Mouse (Mus musculus) limb, embryonic 13.5 days (tissue): ENCODE data around the gene Mob3b. TPM values are rescaled to one million over a fixed set of nuclear protein-coding genes. Genes with fewer than 3 reads are reported as not detected.
A peak's percentile ranks its signal among the peaks of the same experiment; 100 is the strongest.
"Not testable (repeated sequence)": the region's sequence is repeated elsewhere in the genome, so short reads cannot be mapped to it uniquely, and the experiment has no call there.

Experiments
- ATAC-seq: fragments of 200-750 bp; cut with Nextera tagmentation; 2 replicates; pipeline ENCODE4 v1.8.0; 2017; ENCODE audit warnings: low read depth, moderate number of reproducible peaks, moderate TSS enrichment; ENCODE audit not compliant: low FRiP score
- H3K27ac ChIP-seq: fragments of 300-500 bp; sonication (generic); 2 replicates; pipeline ENCODE4 v1.5.1; 2015; ENCODE audit warnings: inconsistent platforms, mild to moderate bottlenecking, moderate library complexity
- H3K27me3 ChIP-seq: fragments of 300-500 bp; sonication (generic); 2 replicates; pipeline ENCODE4 v1.6.1; 2015; ENCODE audit warnings: mild to moderate bottlenecking, inconsistent platforms
- H3K36me3 ChIP-seq: fragments of 300-500 bp; sonication (generic); 2 replicates; pipeline ENCODE4 v1.6.1; 2015; ENCODE audit warnings: inconsistent platforms, mild to moderate bottlenecking, moderate library complexity
- H3K4me1 ChIP-seq: fragments of 300-500 bp; sonication (generic); 2 replicates; pipeline ENCODE4 v1.6.1; 2015; ENCODE audit warnings: inconsistent platforms
- H3K4me2 ChIP-seq: fragments of 300-500 bp; sonication (generic); replicated peaks from 2 replicates; pipeline ENCODE4 v1.6.1; 2015; ENCODE audit warnings: inconsistent platforms, mild to moderate bottlenecking, moderate library complexity
- H3K4me3 ChIP-seq: fragments of 300-500 bp; sonication (generic); 2 replicates; pipeline ENCODE4 v1.5.1; 2015; ENCODE audit warnings: moderate library complexity, mild to moderate bottlenecking, inconsistent platforms
- H3K9ac ChIP-seq: fragments of 300-500 bp; sonication (generic); 2 replicates; pipeline ENCODE4 v1.6.1; 2015; ENCODE audit warnings: mild to moderate bottlenecking, inconsistent platforms
- H3K9me3 ChIP-seq: fragments of 300-500 bp; sonication (generic); 2 replicates; pipeline ENCODE4 v1.6.1; 2016; ENCODE audit warnings: inconsistent platforms
- WGBS: fragments of 180-500 bp; shearing (Covaris S2); methylation state at CpG from one replicate; pipeline ENCODE4 v1.1.7; 2015; 5-methylcytosine and 5-hydroxymethylcytosine counted together
- polyA plus RNA-seq: library from polyadenylated mRNA; unstranded; fragments of >200 nt; fragmentation: Nextera tagmentation; extraction: Ambion mirVana; gene quantifications from 2 replicates; pipeline ENCODE4 v1.2.1, GENCODE M21; 2015

Gene Mob3b
- polyA plus RNA-seq, 1 experiment from 2014 or later: 13.5 TPM

DNA sequence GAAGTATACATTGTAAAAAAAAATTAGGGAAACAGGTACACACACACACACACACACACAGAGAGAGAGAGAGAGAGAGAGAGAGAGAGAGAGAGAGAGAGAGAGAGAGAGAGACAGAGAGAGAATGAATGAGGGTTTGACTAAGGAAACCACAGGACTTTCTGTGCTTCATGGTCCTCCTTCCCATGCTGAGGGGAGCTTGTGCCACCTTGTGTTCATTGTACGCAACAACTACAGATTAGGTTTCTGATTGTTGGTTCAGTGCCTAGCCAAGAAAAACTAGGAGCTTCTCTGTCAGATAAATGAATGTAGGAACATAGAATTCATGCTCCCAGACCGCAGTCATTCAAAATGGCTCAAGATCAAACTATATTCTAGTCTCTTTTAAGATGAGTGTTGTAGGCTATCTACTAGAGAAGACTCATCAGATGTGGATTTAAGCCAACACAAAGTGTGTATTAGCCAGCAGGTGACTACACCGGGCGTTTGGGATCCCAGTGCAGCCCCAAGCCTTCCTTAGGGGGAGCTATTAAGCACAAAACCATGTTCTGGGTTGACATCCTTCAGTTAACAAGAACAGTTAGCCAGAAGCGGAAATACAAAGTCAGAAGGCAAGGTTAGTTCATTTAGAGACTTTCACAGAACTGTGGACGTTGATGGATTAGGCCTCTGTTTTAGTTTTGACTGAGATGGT lies 235.0 kb downstream of the Mob3b start:
- H3K9me3 ChIP-seq: no peaks in the 10 kb centered on the region
- WGBS: 61% methylated on average over 6 of the region's 6 CpGs
- H3K27me3 ChIP-seq: no peaks in the 10 kb centered on the region
- ATAC-seq: no peak
- no peak overlapping the region for H3K4me2 ChIP-seq
- no peak overlapping the region for H3K9ac ChIP-seq
- H3K4me3 ChIP-seq: no peak overlapping the region
- no peaks in the 10 kb centered on the region for H3K4me1 ChIP-seq
- H3K36me3 ChIP-seq: no peaks in the 10 kb centered on the region
- H3K27ac ChIP-seq: no peak overlapping the region

DNA sequence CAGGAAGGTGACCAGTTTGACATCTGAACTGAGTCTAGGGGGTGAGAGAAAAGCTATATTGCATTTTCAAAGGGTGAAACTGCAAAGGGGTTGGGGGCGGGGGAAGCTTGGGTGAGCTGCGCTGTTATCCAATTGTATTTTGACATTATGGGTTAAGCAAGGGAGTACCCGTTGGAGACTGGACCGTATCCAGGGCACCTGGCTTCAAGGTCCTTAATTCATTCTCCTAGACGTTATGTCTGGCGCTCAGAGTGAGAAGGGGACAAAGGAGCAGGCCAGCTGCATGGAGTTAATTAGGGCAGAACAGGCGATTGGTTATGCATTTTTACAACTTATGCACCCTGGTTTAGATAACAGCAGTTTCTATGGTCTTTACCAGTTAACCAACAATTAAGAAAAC lies 239.9 kb downstream of the Mob3b start:
- ATAC-seq: peak; percentile 61
- Histone ChIP-seq H3K9ac (no peak overlapping the region), H3K4me2 (no peak overlapping the region), H3K27me3 (no peaks in the 10 kb centered on the region), H3K9me3 (no peaks in the 10 kb centered on the region), H3K4me1 (no peaks in the 10 kb centered on the region), H3K36me3 (no peaks in the 10 kb centered on the region), H3K27ac (no peak overlapping the region; the same call in 1 of the 2 replicates), H3K4me3 (no peak overlapping the region)
- WGBS: 22% methylated on average over 7 of the region's 7 CpGs

DNA sequence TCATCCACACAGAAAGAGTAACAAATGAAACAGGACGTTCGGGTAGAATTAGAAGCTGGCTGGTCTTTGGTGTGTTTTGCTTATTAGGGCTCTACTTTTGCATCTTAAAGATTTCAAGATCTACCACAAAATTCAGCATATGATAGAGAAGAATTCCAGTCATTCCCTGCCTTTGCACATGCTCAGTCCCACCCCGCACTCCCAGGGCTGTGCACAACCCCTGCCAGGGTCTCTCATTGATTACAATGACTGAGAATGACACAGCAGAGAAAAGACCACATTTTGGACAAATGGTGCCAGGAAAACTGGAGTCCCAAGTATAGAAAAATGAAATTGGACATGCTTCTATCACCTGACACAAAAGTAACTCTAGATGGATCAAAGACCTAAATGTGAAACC lies 245.1 kb downstream of the Mob3b start:
- Histone ChIP-seq H3K27ac (no peak overlapping the region), H3K9ac (no peak overlapping the region), H3K4me1 (peaks cover 5% of the 10 kb centered on the region; the same call in 1 of the 2 replicates), H3K36me3 (no peaks in the 10 kb centered on the region), H3K4me2 (no peak overlapping the region), H3K4me3 (no peak overlapping the region), H3K9me3 (no peaks in the 10 kb centered on the region), H3K27me3 (no peaks in the 10 kb centered on the region)
- WGBS: 77% methylated on average over 3 of the region's 3 CpGs
- ATAC-seq: no peak

DNA sequence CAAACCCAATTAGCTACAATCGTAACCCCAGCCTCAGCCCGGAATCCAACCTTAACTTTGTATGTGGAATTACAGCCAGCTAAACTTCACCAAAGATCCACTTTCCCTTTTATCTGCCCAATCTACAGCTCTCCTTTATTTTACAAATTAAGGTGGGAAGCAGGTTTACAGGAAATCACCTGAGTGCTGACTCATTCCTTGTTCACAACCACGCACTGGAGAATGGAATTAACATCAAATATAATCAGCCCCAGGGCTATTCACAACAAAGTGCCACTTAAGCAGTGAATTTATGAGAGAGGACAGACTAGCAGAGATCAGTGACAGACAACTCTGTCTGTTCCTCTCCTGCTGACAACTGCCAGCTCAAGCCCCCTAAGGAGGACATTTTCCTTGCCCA lies 245.9 kb downstream of the Mob3b start:
- ATAC-seq: no peak

DNA sequence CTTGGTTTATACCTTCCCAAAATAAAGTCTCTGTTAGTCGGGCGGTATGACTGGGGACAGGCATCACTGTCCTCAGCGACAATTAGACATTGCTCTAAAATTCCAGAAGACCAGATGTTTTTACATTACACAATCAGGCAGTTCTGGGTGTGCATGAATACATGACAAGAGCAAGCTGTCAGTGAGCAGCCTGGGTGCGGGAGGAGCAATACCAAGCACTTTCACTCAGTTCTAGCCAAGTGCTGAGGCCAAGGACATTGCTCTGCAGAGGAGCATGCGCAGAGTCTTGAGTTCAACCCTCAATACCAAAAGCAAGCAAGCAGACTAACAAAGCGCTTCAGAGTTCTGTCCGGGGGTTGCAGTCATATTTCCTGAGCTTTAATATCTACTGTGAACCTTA lies 249.2 kb downstream of the Mob3b start:
- no peak overlapping the region for H3K4me3 ChIP-seq
- H3K9ac ChIP-seq: no peak overlapping the region
- no peak overlapping the region for H3K27ac ChIP-seq
- ATAC-seq: no peak
- 90% methylated on average over 7 of the region's 7 CpGs for WGBS
- H3K4me2 ChIP-seq: no peak overlapping the region
- H3K4me1 ChIP-seq: peaks cover 5% of the 10 kb centered on the region; the same call in 1 of the 2 replicates
- no peaks in the 10 kb centered on the region for H3K27me3 ChIP-seq
- H3K36me3 ChIP-seq: no peaks in the 10 kb centered on the region
- no peaks in the 10 kb centered on the region for H3K9me3 ChIP-seq

More for the DNA sequence above, 245.9 kb downstream of the Mob3b start:
- Histone ChIP-seq H3K27ac (no peak overlapping the region), H3K4me2 (no peak overlapping the region), H3K36me3 (no peaks in the 10 kb centered on the region), H3K4me3 (no peak overlapping the region), H3K9me3 (no peaks in the 10 kb centered on the region), H3K27me3 (no peaks in the 10 kb centered on the region), H3K9ac (no peak overlapping the region), H3K4me1 (peaks cover 5% of the 10 kb centered on the region; the same call in 1 of the 2 replicates)
- 43% methylated on average over 3 of the region's 3 CpGs for WGBS

DNA sequence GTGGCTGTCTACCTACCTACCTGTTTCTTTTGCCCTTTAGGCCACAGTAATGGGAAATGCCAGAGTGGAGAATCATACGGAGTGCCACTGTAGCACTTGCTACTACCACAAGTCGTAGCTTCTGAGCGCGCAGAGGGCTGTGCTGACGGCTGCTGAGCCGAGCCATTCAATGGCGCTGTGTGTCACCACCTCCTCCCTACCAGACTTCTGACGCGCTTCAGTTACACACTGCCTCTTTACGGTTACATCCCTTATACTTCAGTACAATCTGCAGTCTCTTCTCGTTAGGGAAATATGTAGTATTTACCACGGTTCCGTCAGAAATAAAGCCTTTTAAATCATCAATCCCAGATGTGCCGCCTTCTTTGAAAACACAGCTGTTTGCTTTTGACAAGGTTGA lies 250.3 kb downstream of the Mob3b start:
- Histone ChIP-seq H3K4me1 (peaks cover 5% of the 10 kb centered on the region; the same call in 1 of the 2 replicates), H3K9ac (no peak overlapping the region), H3K27ac (no peak overlapping the region), H3K9me3 (no peaks in the 10 kb centered on the region), H3K4me3 (no peak overlapping the region), H3K36me3 (no peaks in the 10 kb centered on the region), H3K27me3 (no peaks in the 10 kb centered on the region), H3K4me2 (peak overlapping the region; percentile 32)
- 32% methylated on average over 14 of the region's 14 CpGs for WGBS
- ATAC-seq: no peak

DNA sequence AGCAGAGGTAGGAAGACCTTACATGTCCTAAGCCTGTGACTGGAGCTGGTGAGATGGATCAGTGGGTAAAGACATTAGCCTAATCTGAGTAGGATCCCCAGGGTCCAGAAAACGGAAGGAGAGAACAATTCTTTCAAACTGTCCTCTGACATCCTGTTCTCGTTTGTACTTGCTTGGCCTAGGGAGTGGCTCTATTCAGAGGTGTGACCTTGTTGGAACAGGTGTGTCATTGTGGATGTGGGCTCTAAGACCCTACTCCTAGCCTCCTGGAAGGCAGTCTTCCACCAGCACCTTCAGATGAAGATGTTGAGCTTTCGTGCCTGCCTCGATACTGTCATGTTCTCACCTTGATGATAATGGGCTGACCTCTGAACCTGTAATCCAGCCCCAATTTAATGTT lies 251.1 kb downstream of the Mob3b start:
- no peak for ATAC-seq
- Histone ChIP-seq H3K4me2 (no peak overlapping the region), H3K36me3 (no peaks in the 10 kb centered on the region), H3K27ac (no peak overlapping the region), H3K4me1 (no peaks in the 10 kb centered on the region), H3K27me3 (no peaks in the 10 kb centered on the region), H3K9me3 (no peaks in the 10 kb centered on the region), H3K4me3 (no peak overlapping the region), H3K9ac (no peak overlapping the region)
- 79% methylated on average over 4 of the region's 4 CpGs for WGBS

DNA sequence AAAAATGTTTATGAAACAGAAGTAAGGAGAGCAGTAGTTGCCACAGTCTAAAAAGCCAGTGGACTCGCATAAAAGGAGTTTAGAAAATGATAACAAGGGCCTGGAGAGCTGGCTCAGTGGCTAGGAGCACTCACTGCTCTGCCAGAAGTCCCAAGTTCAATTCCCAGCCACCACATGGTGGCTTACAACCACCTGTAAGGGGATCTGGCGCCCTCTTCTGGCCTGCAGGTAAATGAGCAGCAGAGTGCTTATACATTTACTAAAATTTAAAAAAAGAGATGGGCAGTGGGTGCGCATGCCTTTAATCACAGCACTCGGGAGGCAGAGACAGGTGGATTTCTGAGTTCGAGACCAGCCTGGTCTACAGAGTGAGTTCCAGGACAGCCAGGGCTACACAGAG lies 251.9 kb downstream of the Mob3b start:
- Histone ChIP-seq H3K27ac (no peak overlapping the region), H3K9ac (no peak overlapping the region), H3K36me3 (no peaks in the 10 kb centered on the region), H3K4me1 (no peaks in the 10 kb centered on the region), H3K9me3 (no peaks in the 10 kb centered on the region), H3K4me3 (no peak overlapping the region), H3K27me3 (no peaks in the 10 kb centered on the region), H3K4me2 (no peak overlapping the region)
- WGBS: 67% methylated on average over 5 of the region's 5 CpGs
- ATAC-seq: no peak

DNA sequence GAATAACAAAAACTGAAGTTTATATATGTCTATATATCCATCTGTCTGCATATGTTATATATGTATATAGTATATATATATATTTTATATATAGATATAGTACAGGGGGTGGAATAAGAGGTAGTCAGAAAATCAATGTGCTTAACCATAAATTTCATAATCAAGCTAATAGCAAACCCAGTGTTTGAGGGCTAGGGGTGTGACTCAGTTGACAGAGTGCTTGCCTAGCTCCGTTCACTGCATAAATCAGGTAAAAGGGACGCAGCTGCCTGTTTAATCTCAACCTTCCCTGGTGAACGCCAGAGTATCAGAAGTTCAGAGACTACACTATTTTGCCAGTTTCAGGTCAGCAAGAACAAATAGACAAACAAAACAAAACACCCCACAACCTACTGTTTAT lies 255.7 kb downstream of the Mob3b start:
- not testable (repeated sequence) for H3K27ac ChIP-seq, H3K4me2 ChIP-seq, H3K9ac ChIP-seq, H3K9me3 ChIP-seq, H3K4me3 ChIP-seq, H3K4me1 ChIP-seq, ATAC-seq, H3K36me3 ChIP-seq, H3K27me3 ChIP-seq
- 69% methylated on average over 3 of the region's 3 CpGs for WGBS

DNA sequence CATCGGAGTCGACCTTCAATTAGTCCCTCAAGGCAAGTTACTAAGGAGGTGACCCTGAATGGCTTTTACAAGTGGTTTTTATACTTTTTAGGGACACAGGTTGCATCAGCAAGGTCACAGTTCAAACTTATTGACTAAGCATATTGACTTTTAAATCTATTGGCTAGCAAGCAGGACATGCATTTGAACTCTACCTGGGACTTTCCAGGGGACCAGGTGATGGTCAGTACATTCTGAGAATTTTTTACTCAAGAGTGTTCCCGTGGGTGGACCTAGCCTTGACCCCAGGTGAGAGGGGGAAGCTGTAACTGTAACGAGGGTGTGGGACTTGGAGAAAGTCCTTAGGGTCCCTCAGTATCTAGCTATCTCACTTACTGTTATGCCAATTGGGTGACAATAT lies 256.1 kb downstream of the Mob3b start:
- 72% methylated on average over 4 of the region's 4 CpGs for WGBS
- Histone ChIP-seq H3K9ac (no peak overlapping the region), H3K4me1 (no peaks in the 10 kb centered on the region), H3K4me2 (no peak overlapping the region), H3K36me3 (no peaks in the 10 kb centered on the region), H3K27ac (no peak overlapping the region), H3K9me3 (no peaks in the 10 kb centered on the region), H3K4me3 (no peak overlapping the region), H3K27me3 (no peaks in the 10 kb centered on the region)
- ATAC-seq: no peak

DNA sequence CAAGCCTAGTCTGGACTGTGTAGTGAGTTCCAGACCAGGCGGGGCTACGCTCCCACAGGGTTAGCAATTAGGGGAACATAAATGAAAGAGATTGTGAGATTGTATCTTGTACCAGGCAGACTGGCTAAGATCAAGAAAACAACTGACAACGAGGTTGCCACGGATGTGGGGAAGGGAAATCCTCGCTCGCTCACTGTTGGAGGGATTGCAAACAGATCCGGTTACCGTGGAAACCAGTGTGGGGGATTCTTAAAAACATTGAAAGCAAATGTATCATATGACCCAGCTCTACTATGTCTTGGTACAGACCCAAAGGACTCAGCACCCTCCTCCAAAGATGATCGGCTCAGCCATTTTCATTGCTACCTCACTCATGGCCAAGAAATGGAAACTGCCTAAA lies 257.1 kb downstream of the Mob3b start:
- no peak overlapping the region for H3K4me2 ChIP-seq
- no peaks in the 10 kb centered on the region for H3K9me3 ChIP-seq
- H3K36me3 ChIP-seq: no peaks in the 10 kb centered on the region
- ATAC-seq: no peak
- H3K27me3 ChIP-seq: no peaks in the 10 kb centered on the region
- no peaks in the 10 kb centered on the region for H3K4me1 ChIP-seq
- H3K4me3 ChIP-seq: no peak overlapping the region
- no peak overlapping the region for H3K9ac ChIP-seq
- 54% methylated on average over 9 of the region's 9 CpGs for WGBS
- no peak overlapping the region for H3K27ac ChIP-seq

DNA sequence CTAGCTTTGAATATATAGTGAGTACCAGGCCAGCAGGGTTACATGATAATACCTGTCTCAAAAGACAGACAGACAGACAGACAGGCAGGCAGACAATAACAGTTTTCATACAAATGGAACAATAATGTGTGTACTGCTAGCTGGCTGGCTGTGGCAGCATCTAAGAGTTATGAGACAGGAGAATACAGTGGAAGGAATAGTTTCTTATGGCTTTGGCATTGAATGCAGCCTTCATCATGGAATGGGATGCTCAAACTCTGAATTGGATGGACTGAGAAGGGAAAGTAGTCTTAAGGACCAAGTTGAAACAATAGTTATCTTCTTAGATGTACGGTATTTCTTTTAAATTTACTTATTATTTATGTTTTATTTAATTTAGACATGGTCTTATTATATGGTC lies 258.0 kb downstream of the Mob3b start:
- Histone ChIP-seq H3K27ac (no peak overlapping the region), H3K4me3 (no peak overlapping the region), H3K4me1 (no peaks in the 10 kb centered on the region), H3K4me2 (no peak overlapping the region), H3K9me3 (no peaks in the 10 kb centered on the region), H3K9ac (no peak overlapping the region), H3K27me3 (no peaks in the 10 kb centered on the region), H3K36me3 (no peaks in the 10 kb centered on the region)
- no peak for ATAC-seq
- 98% methylated on average over 1 of the region's 1 CpGs for WGBS
